Mouse (Mus musculus) midbrain, postnatal 0 days (tissue): ENCODE measurements around the gene Doc2a. TPM values are rescaled to one million over a fixed set of nuclear protein-coding genes. Genes with fewer than 3 reads are reported as not detected.

Source experiments
- ATAC-seq: fragments of 200-750 bp; cut with Nextera tagmentation; 2 replicates; pipeline ENCODE4 v1.8.0; 2017; ENCODE audit warnings: moderate number of reproducible peaks, mild to moderate bottlenecking, moderate TSS enrichment, moderate library complexity; ENCODE audit not compliant: low FRiP score
- DNase-seq: peaks from one replicate; pipeline ENCODE4 v3.0.0-alpha.2; 2015; ENCODE audit warnings: low spot score
- H3K27ac ChIP-seq: fragments of 300-500 bp; sonication (generic); 2 replicates; pipeline ENCODE4 v1.5.1; 2014; ENCODE audit warnings: low read depth, mild to moderate bottlenecking, low read length, mixed read lengths
- H3K27me3 ChIP-seq: fragments of 300-500 bp; sonication (generic); 2 replicates; pipeline ENCODE4 v1.6.1; 2014; ENCODE audit warnings: low read length, control low read depth, mixed read lengths; ENCODE audit not compliant: insufficient read depth
- H3K36me3 ChIP-seq: fragments of 300-500 bp; sonication (generic); 2 replicates; pipeline ENCODE4 v1.6.1; 2014; ENCODE audit warnings: low read length, control low read depth, mixed read lengths; ENCODE audit not compliant: insufficient read depth
- H3K4me1 ChIP-seq: fragments of 300-500 bp; sonication (generic); 2 replicates; pipeline ENCODE4 v1.6.1; 2014; ENCODE audit warnings: mild to moderate bottlenecking, control low read depth, antibody characterized with exemption, low read length, mixed read lengths; ENCODE audit not compliant: insufficient read depth
- H3K4me2 ChIP-seq: fragments of 300-500 bp; sonication (generic); 2 replicates; pipeline ENCODE4 v1.6.1; 2014; ENCODE audit warnings: low read depth, mild to moderate bottlenecking, low read length, mixed read lengths; ENCODE audit not compliant: poor library complexity, severe bottlenecking
- H3K4me3 ChIP-seq: fragments of 300-500 bp; sonication (generic); 2 replicates; pipeline ENCODE4 v1.5.1; 2014; ENCODE audit warnings: low read depth, mild to moderate bottlenecking, low read length, moderate library complexity
- H3K9ac ChIP-seq: fragments of 300-500 bp; sonication (generic); replicated peaks from 2 replicates; pipeline ENCODE4 v1.6.1; 2014; ENCODE audit warnings: mild to moderate bottlenecking, low read length, moderate library complexity, mixed read lengths; ENCODE audit not compliant: poor library complexity, severe bottlenecking
- H3K9me3 ChIP-seq: fragments of 300-500 bp; sonication (generic); 2 replicates; pipeline ENCODE4 v1.6.1; 2016; ENCODE audit warnings: low read length, control low read depth
- CTCF ChIP-seq: IDR thresholded peaks from 2 replicates; pipeline ENCODE4 v1.5.1; 2016; ENCODE audit warnings: antibody characterized with exemption, mild to moderate bottlenecking
- WGBS: fragments of 180-500 bp; shearing (Covaris S2); extraction: QIAGEN DNeasy Blood & Tissue Kit; methylation state at CpG from one replicate; pipeline ENCODE4 v1.1.7; 2014; 5-methylcytosine and 5-hydroxymethylcytosine counted together
- polyA plus RNA-seq: library from polyadenylated mRNA; unstranded; fragments of >200 nt; fragmentation: Nextera tagmentation; extraction: Ambion mirVana; gene quantifications from 2 replicates; pipeline ENCODE4 v1.2.1, GENCODE M21; 2015
- total RNA-seq: library from RNA; depleted of rRNA; stranded (reverse); fragments of >200 nt; gene quantifications from 2 replicates; pipeline ENCODE4 v1.2.3, GENCODE M21; 2014

Doc2a gene
- total and polyA plus RNA-seq, 2 experiments from 2014 or later, result 36.3 to 64.1 TPM

DNA sequence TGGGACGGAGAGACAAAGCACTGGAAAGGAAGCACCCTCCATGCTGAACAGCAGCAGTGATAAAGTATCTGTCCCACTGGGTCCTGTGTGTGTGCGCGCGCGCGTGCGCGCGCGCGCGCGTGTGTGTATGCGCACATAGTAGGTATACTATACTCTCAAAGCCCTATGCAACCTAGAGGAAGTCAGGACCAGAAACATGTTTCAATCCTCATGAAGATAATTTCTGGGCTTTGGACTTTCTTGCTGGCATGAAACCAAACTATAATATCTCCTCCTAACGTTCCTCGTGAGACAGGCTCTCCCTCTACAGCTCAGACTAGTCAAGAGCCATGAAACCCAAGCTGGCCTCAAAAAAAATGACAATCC lies 46.2 kb upstream of the Doc2a start:
- 0 out of 2 replicates have a peak overlapping the region, but pooled peaks have one; percentile 74 for H3K9ac ChIP-seq
- ATAC-seq, result no peak
- H3K27ac ChIP-seq, result no peak overlapping the region
- no peak for DNase-seq
- peaks cover 6% of the 10 kb centered on the region; the same call in 1 of the 2 replicates for H3K36me3 ChIP-seq
- H3K27me3 ChIP-seq, result no peaks in the 10 kb centered on the region
- TF ChIP-seq CTCF, result no peak
- WGBS, result 97% methylated on average over 16 of the region's 16 CpGs
- H3K4me3 ChIP-seq, result no peak overlapping the region
- no peak overlapping the region for H3K4me2 ChIP-seq
- H3K4me1 ChIP-seq, result peaks cover 12% of the 10 kb centered on the region
- H3K9me3 ChIP-seq, result no peaks in the 10 kb centered on the region

DNA sequence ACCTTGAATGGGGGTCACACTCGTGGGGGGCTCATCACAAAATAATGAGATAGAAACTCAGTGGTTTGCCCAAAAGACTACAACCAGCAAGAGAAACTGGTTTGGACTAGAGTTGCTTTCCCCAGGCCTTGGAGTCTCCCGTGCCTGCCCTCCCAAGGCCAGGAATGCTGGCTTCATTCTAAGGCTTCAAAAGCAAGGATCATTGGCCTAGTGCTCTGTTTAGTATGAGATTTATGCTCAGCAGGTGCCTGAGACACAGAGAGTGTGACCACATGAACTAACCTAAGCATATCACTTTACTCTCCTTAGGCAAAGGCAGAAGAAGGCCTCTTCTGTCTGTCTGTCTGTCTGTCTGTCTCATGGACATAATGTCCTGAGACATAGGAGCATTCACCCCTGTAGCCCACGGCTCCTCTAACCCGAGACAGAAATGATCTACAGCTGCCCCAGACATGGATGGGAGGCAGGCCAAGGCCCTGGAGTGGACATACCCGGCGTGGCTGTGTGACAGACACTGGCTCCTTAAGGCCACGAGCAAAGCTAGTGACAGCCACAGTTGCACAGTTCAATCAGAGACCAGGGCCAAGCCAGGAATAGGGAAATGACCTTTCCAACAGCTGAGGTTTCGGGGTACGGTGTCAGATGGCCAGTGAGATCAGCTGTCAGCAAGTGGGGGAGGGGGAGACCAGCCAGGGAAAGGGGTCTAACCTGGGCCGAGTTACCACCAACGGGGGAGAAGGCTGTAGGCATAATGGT lies 44.9 kb upstream of the Doc2a start:
- Histone ChIP-seq H3K36me3 (peaks cover 4% of the 10 kb centered on the region; the same call in 1 of the 2 replicates), H3K4me3 (no peak overlapping the region), H3K4me1 (peaks cover 12% of the 10 kb centered on the region), H3K27me3 (no peaks in the 10 kb centered on the region), H3K9me3 (no peaks in the 10 kb centered on the region), H3K27ac (no peak overlapping the region), H3K9ac (no peak overlapping the region), H3K4me2 (no peak overlapping the region)
- 89% methylated on average over 11 of the region's 11 CpGs for WGBS
- no peak for TF ChIP-seq CTCF
- ATAC-seq (no peak), DNase-seq (no peak)

DNA sequence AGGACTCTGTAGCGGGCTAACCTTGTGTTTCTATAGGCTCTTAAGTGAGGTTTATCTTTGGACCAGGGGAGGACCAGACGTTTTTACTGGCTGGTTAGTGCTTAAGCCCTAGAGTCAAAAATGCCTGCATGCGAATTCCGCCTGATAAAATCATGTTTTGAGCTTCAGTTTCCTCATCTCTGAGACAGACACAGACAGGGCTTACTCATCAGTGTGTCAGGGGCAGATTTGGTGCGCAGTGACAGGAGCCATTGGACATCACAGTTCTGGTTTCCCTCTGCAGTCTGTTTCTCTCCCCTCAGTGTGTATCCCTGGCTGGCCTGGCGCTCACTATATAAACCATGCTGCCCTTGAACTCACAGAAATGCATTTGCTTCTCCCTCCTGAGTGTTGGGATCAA lies 44.0 kb upstream of the Doc2a start:
- TF ChIP-seq CTCF, result no peak
- peaks cover 4% of the 10 kb centered on the region; the same call in 1 of the 2 replicates for H3K36me3 ChIP-seq
- DNase-seq, result no peak
- H3K4me2 ChIP-seq, result no peak overlapping the region
- WGBS, result 93% methylated on average over 6 of the region's 6 CpGs
- no peaks in the 10 kb centered on the region for H3K27me3 ChIP-seq
- no peak overlapping the region for H3K27ac ChIP-seq
- ATAC-seq, result no peak
- no peak overlapping the region for H3K4me3 ChIP-seq
- H3K4me1 ChIP-seq, result peaks cover 13% of the 10 kb centered on the region
- H3K9me3 ChIP-seq, result no peaks in the 10 kb centered on the region
- no peak overlapping the region for H3K9ac ChIP-seq

DNA sequence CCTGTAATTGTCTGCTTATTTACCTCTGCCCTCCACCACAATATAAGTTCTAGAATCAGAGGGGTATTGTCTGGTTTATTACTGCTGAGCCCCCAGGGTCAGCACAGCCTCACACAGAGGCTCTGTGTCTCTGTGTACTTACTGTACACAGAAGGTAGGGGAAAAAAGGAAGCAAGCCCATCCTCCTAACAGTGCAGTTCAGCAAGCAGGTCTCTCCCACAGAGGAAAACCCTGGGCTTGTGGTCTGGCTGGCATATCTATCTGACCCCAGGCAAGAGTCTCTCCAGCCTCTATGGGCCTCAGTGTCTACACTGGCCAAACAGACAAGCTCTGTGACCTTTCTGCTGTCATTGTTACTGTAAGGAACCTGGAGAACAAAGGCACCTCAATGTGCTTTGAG lies 43.5 kb upstream of the Doc2a start:
- peaks cover 4% of the 10 kb centered on the region; the same call in 1 of the 2 replicates for H3K36me3 ChIP-seq
- no peak overlapping the region for H3K4me3 ChIP-seq
- peaks cover 14% of the 10 kb centered on the region for H3K4me1 ChIP-seq
- H3K27me3 ChIP-seq, result no peaks in the 10 kb centered on the region
- no peak for TF ChIP-seq CTCF
- no peak overlapping the region for H3K9ac ChIP-seq
- ATAC-seq, result no peak
- no peaks in the 10 kb centered on the region for H3K9me3 ChIP-seq
- no peak overlapping the region for H3K4me2 ChIP-seq
- no peak overlapping the region for H3K27ac ChIP-seq
- no peak for DNase-seq

DNA sequence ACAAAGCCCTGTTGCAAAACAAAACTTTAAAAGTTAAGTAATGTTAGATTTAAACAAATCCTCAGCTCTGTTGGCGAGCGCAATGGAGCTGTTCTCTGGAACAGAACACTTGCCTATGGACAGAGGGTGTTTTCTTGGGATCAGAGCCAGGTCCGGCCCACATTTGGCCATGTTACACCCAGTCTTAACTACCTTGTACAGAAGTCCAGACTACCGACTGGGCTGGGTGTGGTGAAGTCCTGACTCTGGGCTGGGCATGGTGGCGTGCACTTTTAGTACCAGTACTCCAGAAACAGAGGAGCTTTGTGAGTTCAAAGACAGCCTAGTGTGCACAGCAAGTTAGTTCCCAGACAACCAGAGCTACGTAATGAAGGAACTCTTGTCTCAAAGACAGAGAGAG lies 40.3 kb upstream of the Doc2a start:
- no peaks in the 10 kb centered on the region for H3K9me3 ChIP-seq
- H3K27me3 ChIP-seq, result no peaks in the 10 kb centered on the region
- no peak overlapping the region for H3K27ac ChIP-seq
- H3K9ac ChIP-seq, result no peak overlapping the region
- DNase-seq (no peak), ATAC-seq (no peak)
- WGBS, result 88% methylated on average over 6 of the region's 6 CpGs
- H3K4me2 ChIP-seq, result no peak overlapping the region
- no peak overlapping the region for H3K4me3 ChIP-seq
- H3K36me3 ChIP-seq, result peaks cover 4% of the 10 kb centered on the region; the same call in 1 of the 2 replicates
- no peak for TF ChIP-seq CTCF
- H3K4me1 ChIP-seq, result peaks cover 6% of the 10 kb centered on the region; the same call in 1 of the 2 replicates

DNA sequence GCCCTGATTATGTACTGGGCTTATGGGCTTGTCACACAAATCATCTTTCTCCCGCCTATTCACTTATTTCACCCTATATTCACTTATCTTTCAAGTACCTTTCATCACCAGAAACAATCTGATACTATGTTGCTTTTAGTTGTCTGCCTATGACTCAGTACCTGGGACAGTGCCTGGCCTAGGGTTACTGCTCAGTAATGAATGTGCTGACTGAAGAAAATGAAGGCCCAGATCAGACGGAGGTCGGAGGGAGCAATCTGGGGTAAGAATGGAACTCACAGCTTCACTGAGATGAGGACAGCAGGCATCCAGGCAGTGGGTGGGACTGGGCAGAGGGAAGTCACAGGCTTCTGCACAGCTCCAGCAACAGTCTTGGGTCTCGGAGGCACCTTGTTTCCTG lies 39.8 kb upstream of the Doc2a start:
- H3K4me1 ChIP-seq, result peaks cover 6% of the 10 kb centered on the region; the same call in 1 of the 2 replicates
- no peak overlapping the region for H3K27ac ChIP-seq
- no peak for DNase-seq
- ATAC-seq, result no peak
- no peak overlapping the region for H3K9ac ChIP-seq
- TF ChIP-seq CTCF, result no peak
- 82% methylated on average over 4 of the region's 4 CpGs for WGBS
- H3K4me3 ChIP-seq, result no peak overlapping the region
- H3K36me3 ChIP-seq, result peaks cover 4% of the 10 kb centered on the region; the same call in 1 of the 2 replicates
- no peaks in the 10 kb centered on the region for H3K27me3 ChIP-seq
- H3K4me2 ChIP-seq, result no peak overlapping the region
- H3K9me3 ChIP-seq, result no peaks in the 10 kb centered on the region
